Mouse (Mus musculus): ENCODE data around the gene Fars2.
A peak's percentile ranks its signal among the peaks of the same experiment; 100 is the strongest.

Fars2 gene

DNA sequence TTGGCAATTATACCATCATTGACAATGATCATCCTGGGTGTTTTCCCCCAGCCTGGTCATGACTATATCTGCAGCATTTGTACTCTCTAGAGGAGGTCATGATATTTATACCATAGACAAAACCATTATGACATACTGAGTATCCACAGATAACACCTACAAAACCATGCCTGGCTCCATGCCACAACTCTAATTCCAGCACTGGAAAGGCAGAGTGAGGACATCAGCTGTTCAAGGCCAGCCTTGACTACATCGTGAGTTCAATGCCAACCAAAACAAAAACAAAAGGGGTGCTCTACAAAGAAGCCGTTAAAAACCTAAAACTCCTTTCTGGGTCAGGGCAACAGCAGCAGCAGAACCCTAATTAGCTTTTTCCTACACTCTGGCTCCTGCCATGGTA, 392.9 kb downstream of the Fars2 start:
- no peak for ATAC-seq (ENCODE audit: low TSS enrichment)

DNA sequence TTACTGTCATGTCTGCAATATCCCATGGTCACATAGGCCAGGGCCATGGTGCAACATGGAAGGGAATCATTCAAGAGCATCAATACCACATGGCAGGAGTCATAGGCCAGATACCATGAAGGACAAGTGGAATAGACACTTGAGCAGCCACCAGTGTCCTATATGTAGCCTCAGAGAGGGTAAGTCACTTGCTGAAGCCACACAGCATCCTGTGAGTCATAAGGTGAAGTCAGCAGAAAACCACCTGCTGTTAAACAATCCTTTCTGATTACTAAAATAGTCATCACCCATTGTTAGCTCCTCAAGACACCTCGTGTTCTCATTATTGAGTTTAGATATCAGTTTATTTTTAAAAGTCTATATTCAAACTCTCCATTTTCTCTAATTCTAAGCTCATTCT, 395.9 kb downstream of the Fars2 start:
- ATAC-seq (ENCODE audit: low TSS enrichment), result no peak

GRCm38 (mm10) chr13:36518144-36518571, 400.9 kb downstream of the Fars2 start:
- ATAC-seq (ENCODE audit: low TSS enrichment), result peak; percentile 45

DNA sequence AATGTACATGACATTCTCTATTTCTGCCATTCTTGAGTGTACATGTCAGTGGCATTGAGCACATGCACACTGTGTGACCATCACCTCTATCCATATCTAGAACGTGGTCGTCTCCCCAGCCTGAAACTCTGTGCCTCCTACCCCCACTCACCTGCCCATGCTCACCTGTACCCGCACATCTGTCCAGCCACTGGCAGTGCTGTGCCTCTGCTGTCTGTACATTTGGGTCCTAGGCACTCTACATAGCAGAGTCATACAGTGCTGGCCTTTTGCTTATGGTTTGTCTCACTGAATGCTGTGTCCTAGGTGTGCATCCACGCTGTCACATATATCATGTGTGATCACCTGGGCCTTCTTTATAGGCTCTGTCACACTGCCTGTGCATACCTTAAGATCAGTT, 410.5 kb downstream of the Fars2 start:
- ATAC-seq (ENCODE audit: low TSS enrichment), result no peak

DNA sequence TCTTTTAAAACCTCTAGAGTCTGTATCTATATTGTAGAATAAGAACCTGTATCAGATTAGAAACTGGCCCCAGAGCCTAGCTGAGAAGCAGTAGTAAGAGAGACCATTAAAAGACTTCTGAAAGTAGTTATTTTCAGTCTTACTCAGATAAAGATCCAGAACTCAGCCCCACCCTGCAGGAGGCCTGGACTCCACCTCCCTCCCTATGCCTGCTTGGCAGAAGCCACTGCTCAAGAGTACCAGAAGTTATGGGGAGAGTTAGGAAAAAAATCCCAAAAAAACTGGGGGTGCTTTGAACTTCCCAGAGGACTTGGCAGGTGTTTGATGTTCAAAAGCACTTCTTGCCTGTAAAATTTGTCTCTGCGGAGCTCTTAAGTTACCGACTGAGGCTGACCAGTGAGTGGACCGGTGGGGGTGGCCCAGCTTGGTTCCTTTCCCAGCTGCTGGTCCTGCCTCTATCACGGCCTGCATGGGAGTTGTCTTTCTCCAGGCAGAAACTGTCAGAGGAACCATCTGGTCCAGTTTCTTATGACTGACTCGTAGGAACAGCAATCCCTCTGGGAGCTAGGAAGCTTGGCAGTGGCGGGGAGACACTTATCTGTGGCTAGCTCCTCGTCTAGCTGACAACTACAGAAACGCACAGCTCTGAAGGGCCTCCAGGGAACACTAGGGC, 411.1 kb downstream of the Fars2 start:
- ATAC-seq (ENCODE audit: low TSS enrichment), result peak; percentile 60

GRCm38 (mm10) chr13:36529467-36530039, 412.3 kb downstream of the Fars2 start:
- ATAC-seq (ENCODE audit: low TSS enrichment), result no peak

- no peak for ATAC-seq (ENCODE audit: low TSS enrichment)
These were observed 413.6 kb downstream of the Fars2 start for GRCm38 (mm10) chr13:36530852-36531251.

DNA sequence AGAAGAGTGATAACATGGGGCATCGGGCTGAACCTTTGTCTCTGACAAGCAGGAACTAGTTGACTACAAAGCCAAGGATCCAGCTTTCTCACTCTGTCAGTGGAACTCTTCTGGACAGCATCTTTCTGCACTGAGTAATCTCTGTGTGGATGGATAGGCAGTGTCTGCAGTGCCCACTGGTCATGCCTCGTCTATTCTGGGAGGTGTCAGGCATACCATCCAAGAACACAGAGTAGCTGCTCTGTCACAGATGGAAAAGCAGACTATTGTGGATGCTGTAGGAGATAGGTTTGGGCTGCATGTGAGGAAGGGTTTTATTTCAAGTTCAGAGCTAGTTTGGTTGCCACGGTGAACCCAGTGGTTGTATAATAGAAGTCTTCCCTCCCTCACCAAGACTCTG, 414.7 kb downstream of the Fars2 start:
- peak; percentile 72 for ATAC-seq (ENCODE audit: low TSS enrichment)

GRCm38 (mm10) chr13:36533071-36533470, 415.9 kb downstream of the Fars2 start:
- ATAC-seq (ENCODE audit: low TSS enrichment), result peak; percentile 51

DNA sequence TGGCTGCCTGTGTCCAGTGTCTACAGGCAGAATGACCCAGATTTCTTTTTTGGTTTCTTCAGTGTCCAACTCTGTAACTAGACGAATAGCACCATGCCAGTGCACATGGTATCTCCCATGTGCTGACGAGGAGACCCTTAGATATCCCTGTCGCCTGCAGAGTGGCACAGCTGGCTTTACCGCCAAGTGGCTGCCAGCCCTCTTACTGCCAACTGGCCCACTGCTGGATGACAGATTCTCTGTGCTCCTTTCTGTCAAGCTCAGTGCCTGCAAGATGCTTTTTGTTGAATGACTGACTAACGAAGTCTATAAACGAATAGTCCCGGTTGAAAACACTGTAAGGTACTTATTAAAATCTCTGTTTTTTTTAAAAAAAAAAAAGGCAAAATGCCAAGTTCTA, 416.3 kb downstream of the Fars2 start:
- peak; percentile 29 for ATAC-seq (ENCODE audit: low TSS enrichment)

GRCm38 (mm10) chr13:36533966-36534540, 416.8 kb downstream of the Fars2 start:
- no peak for ATAC-seq (ENCODE audit: low TSS enrichment)

- ATAC-seq (ENCODE audit: low TSS enrichment), result no peak
These were observed 420.4 kb downstream of the Fars2 start for GRCm38 (mm10) chr13:36537580-36537979.

GRCm38 (mm10) chr13:36538385-36538784, 421.2 kb downstream of the Fars2 start:
- ATAC-seq (ENCODE audit: low TSS enrichment), result no peak

GRCm38 (mm10) chr13:36540231-36540630, 423.0 kb downstream of the Fars2 start:
- no peak for ATAC-seq (ENCODE audit: low TSS enrichment)

DNA sequence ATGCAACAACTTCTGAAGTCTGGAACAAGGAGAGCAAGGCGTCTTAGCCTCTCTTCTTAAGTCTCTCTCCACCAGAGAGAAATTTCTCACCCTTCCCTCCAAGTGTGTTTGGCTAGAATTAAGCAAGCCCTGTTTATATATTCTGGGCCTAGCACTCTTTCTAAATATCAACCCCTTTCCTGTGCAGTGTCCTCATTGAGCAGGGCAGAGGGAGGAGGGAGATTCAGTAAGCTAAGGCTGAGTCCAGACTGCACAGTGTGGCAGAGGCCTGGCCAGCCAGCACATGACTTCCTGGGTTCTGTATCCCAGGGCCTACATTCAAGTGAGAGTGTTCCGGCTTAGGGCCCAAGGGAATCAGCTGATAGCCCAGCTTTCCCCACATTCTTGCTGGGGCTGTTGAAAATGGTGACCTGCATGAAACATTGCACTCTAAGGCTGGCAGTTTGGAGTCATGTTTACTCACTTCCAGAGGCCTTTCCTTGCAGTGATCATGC, 424.1 kb downstream of the Fars2 start:
- ATAC-seq (ENCODE audit: low TSS enrichment), result peak; percentile 41; the same call in 1 of the 2 replicates

- ATAC-seq (ENCODE audit: low TSS enrichment), result peak; percentile 43; the same call in 1 of the 2 replicates
These were observed 433.5 kb downstream of the Fars2 start for GRCm38 (mm10) chr13:36550694-36551093.

DNA sequence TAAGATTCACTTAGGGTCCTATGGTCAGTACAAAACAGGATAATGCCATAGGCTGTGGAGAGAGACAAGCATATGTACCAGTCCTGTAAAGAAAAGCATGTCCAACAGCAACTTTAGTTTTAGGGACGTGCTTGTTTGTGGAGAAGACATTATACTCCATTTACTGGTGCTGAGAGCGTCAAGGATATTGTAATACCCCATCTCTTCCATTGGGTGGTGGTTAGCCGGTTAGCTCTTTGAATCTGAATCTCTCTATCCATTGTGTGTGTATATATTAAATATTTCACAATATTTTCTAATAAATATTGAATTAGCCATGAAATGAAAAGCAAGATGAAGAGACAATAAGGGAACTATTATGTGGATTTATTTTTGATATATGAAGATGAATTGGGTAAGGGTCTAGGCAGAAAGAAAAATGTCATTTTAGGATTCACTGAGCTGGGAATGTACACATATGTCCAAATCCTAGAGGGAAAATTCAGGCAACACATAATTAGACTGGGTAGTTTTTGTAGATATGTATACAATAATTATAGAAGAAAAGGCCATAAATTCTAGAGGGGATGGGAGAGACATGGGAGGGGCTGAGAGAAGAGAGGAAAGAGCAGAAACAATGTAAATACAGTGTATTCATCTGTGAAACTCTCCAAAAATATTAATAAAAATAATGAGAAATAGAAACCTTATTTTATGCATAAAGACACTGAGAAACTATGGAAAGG, 435.5 kb downstream of the Fars2 start:
- no peak for ATAC-seq (ENCODE audit: low TSS enrichment)

DNA sequence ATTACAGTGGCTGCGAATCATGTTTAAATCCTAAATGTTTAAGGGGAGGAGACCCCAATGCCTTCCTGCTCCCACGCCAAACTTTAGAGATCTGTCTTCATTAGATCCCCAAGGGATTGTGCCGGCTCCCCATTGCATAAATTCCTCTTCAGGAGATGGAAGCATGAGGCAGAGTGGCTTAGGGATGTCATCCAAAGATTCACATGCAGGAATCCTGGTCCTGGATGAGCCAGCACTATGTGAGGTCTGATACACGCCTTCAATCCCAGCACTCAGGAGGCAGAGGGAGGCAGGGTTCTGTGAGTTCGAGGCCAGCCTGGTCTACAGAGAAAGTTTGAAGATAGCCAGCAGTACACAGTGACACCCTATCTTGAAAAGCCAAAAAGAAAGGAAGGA, 436.0 kb downstream of the Fars2 start:
- ATAC-seq (ENCODE audit: low TSS enrichment), result no peak

- ATAC-seq (ENCODE audit: low TSS enrichment), result no peak
These were observed 437.5 kb downstream of the Fars2 start for GRCm38 (mm10) chr13:36554743-36555142.

DNA sequence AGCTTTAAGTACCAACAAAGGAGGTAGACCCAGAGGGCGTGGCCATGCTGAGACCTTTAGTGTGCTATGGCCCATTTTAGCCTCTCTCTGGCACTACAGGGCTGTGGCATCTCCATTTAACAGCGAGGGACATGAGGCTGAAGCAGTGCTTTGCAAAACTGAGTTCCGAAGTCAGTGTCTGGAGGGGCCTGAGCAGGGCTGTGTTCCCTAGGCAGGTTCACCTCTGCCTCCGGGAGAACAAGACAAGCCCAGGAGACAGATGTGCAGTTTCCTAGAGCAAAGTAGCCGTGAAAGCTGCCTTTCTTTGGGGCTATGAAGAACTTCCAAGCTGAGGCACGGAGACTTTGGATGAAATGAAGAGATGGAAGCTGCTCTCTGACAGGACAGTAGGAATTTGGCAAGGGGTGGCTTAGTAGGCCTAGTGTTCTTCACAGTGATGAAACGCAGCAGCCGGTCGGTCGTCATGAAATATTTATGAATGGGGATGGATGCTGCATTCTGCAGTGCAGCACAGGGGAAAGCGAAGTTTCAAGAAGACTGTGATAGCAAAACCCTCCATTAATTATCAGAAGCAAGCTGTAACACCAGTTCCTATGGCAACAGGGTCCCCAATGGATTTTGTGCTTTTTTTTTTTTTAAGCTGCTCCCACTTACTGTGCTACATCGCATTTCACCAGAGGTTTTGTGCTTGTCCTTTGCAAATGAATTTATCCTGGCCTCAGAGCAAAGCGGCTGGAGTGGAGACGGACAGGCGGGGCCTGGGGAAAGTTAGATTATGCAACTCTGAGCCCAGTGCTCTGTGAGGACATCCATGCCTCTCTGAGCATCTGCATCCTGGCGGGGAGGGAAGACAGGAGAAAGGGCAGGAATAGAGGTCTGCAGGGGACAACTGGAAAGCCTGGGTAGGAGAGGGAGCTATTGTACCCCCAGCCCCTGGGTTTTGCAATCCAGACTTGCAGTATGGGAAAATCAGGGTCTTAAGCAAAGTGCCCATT, 445.5 kb downstream of the Fars2 start:
- peak; percentile 88 for ATAC-seq (ENCODE audit: low TSS enrichment)

GRCm38 (mm10) chr13:36564764-36565315, 447.6 kb downstream of the Fars2 start:
- ATAC-seq (ENCODE audit: low TSS enrichment), result no peak

Measured in frontal cortex, adult (tissue).